Mouse (Mus musculus) kidney, embryonic 15.5 days (tissue): ENCODE measurements at regions not wholly inside any gene's neighbourhood (a gene's known extent, or its start where the extent isn't known, plus 50 kb on each side); places are given as distances from the start of the nearest gene placed in this dataset.

Source experiments
- ATAC-seq: fragments of 200-750 bp; cut with Nextera tagmentation; replicated peaks from 2 replicates; pipeline ENCODE4 v1.8.0; 2017; ENCODE audit warnings: moderate TSS enrichment; ENCODE audit not compliant: low FRiP score
- H3K27ac ChIP-seq: fragments of 300-500 bp; sonication (generic); 2 replicates; pipeline ENCODE4 v1.5.1; 2015; ENCODE audit warnings: mild to moderate bottlenecking, inconsistent platforms
- H3K27me3 ChIP-seq: fragments of 300-500 bp; sonication (generic); 2 replicates; pipeline ENCODE4 v1.6.1; 2015; ENCODE audit warnings: inconsistent platforms
- H3K36me3 ChIP-seq: fragments of 300-500 bp; sonication (generic); 2 replicates; pipeline ENCODE4 v1.6.1; 2015; ENCODE audit warnings: inconsistent platforms
- H3K4me1 ChIP-seq: fragments of 300-500 bp; sonication (generic); 2 replicates; pipeline ENCODE4 v1.6.1; 2015; ENCODE audit warnings: inconsistent platforms
- H3K4me2 ChIP-seq: fragments of 300-500 bp; sonication (generic); 2 replicates; pipeline ENCODE4 v1.6.1; 2015; ENCODE audit warnings: moderate library complexity, mild to moderate bottlenecking, inconsistent platforms
- H3K4me3 ChIP-seq: fragments of 300-500 bp; sonication (generic); replicated peaks from 2 replicates; pipeline ENCODE4 v1.5.1; 2015; ENCODE audit warnings: mild to moderate bottlenecking, inconsistent platforms
- H3K9ac ChIP-seq: fragments of 300-500 bp; sonication (generic); 2 replicates; pipeline ENCODE4 v1.6.1; 2015; ENCODE audit warnings: mild to moderate bottlenecking, inconsistent platforms
- H3K9me3 ChIP-seq: fragments of 300-500 bp; sonication (generic); replicated peaks from 2 replicates; pipeline ENCODE4 v1.6.1; 2016; ENCODE audit warnings: inconsistent platforms
- WGBS: fragments of 180-500 bp; shearing (Covaris S2); methylation state at CpG from one replicate; pipeline ENCODE4 v1.1.7; 2015; ENCODE audit warnings: mixed read lengths; 5-methylcytosine and 5-hydroxymethylcytosine counted together

DNA sequence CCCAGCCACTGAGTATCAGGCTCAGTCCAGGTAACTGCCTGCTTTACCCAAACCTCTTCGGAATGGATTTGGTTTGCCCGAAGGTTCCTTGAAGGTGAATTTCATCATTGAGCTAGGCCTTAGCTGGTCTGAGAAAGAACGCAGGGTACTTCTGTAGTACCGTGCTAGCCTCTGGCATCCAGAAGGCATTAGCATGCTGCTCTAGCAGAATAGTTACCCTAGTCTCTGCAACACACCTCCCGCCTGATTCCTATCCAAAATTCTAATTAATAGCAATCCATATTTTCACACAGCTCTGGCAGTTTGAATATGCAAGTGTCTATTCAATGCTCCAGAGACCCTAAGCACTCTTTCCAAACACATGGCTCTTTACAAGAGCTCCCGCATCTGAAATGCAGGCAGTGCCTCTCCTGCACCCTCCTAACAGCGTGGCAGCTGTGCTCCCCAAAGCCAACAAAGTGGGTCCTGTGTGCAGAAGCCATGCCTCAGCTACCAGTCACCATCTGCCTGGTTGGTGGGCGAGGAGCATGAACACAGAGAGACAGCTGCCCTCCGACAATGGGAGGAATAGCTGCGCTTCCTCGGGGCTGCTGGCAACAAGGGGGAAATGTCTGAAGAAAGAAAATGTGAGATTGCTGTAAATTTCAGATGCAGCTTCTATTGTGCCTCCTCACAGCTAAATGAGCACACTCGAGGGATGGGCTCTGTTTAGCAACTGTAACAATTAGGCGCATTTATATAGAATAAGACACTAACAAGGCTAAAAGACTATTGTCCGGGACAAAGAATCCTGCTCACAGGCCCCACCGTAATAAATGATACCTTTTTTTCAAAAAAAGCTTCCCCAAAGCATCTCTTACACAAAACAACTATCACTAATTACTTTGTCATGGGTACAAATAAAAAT, 198.6 kb downstream of the Sp3 start:
- H3K27me3 ChIP-seq = no peaks in the 10 kb centered on the region
- no peak overlapping the region for H3K9ac ChIP-seq
- no peak overlapping the region for H3K4me3 ChIP-seq
- no peak overlapping the region for H3K27ac ChIP-seq
- H3K9me3 ChIP-seq = no peaks in the 10 kb centered on the region
- no peak for ATAC-seq
- no peaks in the 10 kb centered on the region for H3K36me3 ChIP-seq
- 86% methylated on average over 15 of the region's 15 CpGs for whole genome bisulfite sequencing
- no peak overlapping the region for H3K4me2 ChIP-seq
- no peaks in the 10 kb centered on the region for H3K4me1 ChIP-seq

DNA sequence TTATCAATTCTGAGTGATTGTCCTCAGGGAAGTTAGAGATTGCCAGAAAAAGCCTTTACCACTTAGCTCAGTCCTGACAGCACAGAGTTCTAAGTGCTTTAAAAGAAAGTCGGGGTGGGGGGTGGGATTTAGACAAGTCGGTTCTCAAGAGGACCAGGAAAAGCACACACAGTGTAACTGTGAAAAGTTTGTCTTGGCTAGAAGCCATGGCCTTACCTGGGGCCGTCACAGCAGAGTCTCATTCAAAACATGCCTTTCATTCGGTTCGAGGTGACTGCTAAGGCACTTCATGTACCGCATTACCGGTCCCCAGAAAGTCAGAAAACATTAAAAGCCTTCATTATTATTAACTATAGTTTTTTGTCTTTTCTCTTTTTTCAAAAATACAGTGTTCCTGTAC, 197.9 kb downstream of the Sp3 start:
- Histone ChIP-seq H3K27ac (no peak overlapping the region), H3K4me2 (no peak overlapping the region)
- no peak for ATAC-seq

DNA sequence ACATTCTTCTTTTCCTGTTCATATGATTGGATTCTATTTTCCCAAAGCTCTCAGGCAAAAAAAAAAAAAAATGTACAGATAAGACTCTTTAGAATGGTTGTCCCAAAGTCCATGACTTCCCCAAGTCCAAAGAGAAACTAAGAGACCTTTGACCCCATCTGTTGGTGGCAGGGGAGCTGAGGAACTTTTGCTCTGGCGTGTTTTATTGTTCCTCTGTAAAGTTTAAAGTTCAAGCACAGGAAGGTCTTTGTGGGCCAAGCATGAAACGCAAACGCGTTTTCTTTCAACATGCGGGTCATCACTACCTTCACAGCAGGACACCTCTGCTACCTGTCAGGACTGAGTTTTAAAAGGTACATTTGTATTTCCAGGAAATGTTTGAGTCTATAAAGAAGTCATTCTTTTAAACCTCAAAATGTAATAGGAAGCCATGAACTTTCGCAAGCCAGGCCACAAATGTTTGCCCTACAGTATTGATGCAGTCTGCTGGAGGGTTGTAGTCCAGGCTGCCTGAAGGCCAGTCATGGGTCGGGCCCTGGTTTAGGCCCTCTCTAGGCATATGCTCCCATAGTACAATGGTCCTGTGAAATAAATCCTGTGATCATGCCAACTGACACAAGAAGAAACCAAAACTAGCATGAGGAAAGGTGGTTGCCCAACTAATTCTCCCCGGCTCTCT, 194.7 kb downstream of the Sp3 start:
- Histone ChIP-seq H3K9ac (no peak overlapping the region), H3K4me2 (no peak overlapping the region), H3K4me1 (no peaks in the 10 kb centered on the region), H3K4me3 (no peak overlapping the region), H3K9me3 (no peaks in the 10 kb centered on the region), H3K27ac (no peak overlapping the region), H3K27me3 (no peaks in the 10 kb centered on the region), H3K36me3 (no peaks in the 10 kb centered on the region)
- no peak for ATAC-seq
- WGBS = 81% methylated on average over 8 of the region's 8 CpGs

More for the DNA sequence above, 197.9 kb downstream of the Sp3 start:
- Histone ChIP-seq H3K9me3 (no peaks in the 10 kb centered on the region), H3K27me3 (no peaks in the 10 kb centered on the region), H3K9ac (no peak overlapping the region), H3K4me1 (no peaks in the 10 kb centered on the region), H3K4me3 (no peak overlapping the region), H3K36me3 (no peaks in the 10 kb centered on the region)
- 51% methylated on average over 7 of the region's 7 CpGs for WGBS

DNA sequence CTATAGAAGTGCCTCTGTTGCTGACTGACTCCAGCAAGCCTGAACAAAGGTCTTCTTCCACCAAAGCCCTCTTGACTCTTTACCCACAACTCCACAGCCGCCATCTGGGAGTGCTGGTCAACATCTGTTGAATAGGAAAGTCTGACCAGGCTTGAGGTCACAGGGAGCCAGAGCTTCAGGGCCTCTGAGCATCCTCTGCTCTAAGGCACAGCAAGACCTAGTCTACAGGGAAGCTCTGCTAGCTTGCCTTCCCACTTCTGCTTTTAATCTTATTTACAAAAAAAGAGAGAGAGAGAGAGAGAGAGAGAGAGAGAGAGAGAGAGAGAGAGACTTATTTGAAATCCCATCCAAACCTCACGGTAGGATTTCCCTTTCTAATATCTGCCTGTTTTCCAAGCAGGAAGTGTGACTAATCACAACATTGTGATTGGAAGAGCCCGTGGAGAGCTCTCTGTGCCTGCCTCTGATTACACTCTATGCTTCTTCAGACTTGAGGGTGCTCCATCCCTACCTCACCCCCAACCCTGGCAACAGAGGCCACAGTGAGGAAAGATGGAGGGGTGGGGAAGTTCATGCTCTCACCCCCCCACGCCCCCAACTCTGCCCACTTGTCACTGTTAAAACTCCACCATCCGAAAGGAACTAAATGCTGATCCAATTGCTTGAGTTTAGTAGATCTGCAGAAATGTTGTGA, 194.1 kb downstream of the Sp3 start:
- no peak overlapping the region for H3K27ac ChIP-seq

DNA sequence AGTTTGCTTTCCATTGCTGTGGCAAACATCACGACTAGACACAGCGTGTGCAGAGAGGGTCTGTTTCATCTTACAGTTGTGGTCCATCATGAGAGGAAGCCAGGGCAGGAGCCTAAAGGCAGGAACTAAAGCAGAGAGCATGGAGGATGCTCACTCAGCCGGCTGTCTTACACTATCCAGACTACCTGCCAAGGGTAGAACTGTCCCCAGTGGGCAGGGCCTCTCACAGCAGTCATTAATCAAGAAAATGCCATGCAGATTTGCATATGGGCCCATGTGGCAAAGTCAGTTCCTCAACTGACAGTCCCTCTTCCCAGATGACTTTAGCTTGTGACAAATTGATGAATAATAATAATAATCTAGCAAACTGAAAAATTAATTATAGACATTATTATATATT, 192.6 kb downstream of the Sp3 start:
- no peaks in the 10 kb centered on the region for H3K27me3 ChIP-seq
- H3K4me1 ChIP-seq = no peaks in the 10 kb centered on the region
- no peak for ATAC-seq
- no peak overlapping the region for H3K4me3 ChIP-seq
- no peaks in the 10 kb centered on the region for H3K9me3 ChIP-seq
- no peaks in the 10 kb centered on the region for H3K36me3 ChIP-seq
- no peak overlapping the region for H3K27ac ChIP-seq
- H3K9ac ChIP-seq = no peak overlapping the region
- 79% methylated on average over 3 of the region's 3 CpGs for WGBS
- H3K4me2 ChIP-seq = no peak overlapping the region

More for the DNA sequence above, 194.1 kb downstream of the Sp3 start:
- H3K4me1 ChIP-seq = no peaks in the 10 kb centered on the region
- H3K4me3 ChIP-seq = no peak overlapping the region
- H3K9ac ChIP-seq = no peak overlapping the region
- no peaks in the 10 kb centered on the region for H3K27me3 ChIP-seq
- no peak for ATAC-seq
- no peaks in the 10 kb centered on the region for H3K9me3 ChIP-seq
- no peak overlapping the region for H3K4me2 ChIP-seq
- no peaks in the 10 kb centered on the region for H3K36me3 ChIP-seq
- WGBS = 59% methylated on average over 5 of the region's 5 CpGs

DNA sequence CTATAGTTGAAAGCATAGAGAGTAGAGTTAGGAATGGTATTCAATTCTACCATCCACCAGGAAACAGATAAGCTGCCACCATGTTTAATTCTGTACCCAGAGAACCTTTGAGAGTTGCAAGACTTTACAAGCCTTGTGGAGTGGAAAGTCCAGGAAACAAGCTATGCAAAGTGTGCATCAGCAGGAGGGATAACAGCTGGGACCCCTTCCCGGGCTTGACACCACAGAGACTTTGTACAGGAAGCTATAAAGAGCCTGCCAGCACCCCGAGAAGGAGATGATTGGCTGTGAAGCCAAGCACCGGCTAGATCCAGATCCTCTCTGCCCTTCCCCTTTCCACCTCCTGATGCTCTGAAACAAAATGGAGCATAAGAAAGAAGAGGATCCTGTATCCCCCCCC, 188.8 kb downstream of the Sp3 start:
- WGBS = 28% methylated on average over 3 of the region's 3 CpGs
- H3K9ac ChIP-seq = no peak overlapping the region

DNA sequence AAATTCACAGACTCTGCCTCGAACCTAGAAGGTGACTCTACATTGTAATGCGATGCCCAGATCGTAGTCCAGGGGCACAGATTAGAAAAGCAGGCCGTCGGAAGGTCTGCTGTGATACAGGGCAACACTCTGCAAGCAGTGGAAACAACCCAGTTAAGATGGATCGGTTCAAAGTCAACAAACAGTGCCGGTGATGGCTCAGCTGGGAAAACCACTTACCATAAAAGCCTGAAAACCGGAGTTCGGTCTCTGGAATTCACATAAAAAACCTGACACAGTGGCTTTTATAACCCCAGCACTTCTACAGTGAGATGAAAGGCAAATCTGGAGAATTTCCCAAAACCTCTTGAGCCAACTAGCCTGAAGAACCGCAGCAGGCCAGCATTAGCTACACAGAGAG, 186.8 kb downstream of the Sp3 start:
- Histone ChIP-seq H3K4me1 (no peaks in the 10 kb centered on the region), H3K9ac (no peak overlapping the region), H3K27ac (no peak overlapping the region), H3K4me2 (no peak overlapping the region), H3K9me3 (no peaks in the 10 kb centered on the region), H3K36me3 (no peaks in the 10 kb centered on the region), H3K4me3 (no peak overlapping the region), H3K27me3 (no peaks in the 10 kb centered on the region)
- ATAC-seq = no peak
- 23% methylated on average over 10 of the region's 10 CpGs for WGBS

More for the DNA sequence above, 188.8 kb downstream of the Sp3 start:
- Histone ChIP-seq H3K27me3 (no peaks in the 10 kb centered on the region), H3K4me2 (no peak overlapping the region), H3K4me3 (no peak overlapping the region), H3K36me3 (no peaks in the 10 kb centered on the region), H3K4me1 (no peaks in the 10 kb centered on the region), H3K27ac (no peak overlapping the region), H3K9me3 (no peaks in the 10 kb centered on the region)
- ATAC-seq = no peak

DNA sequence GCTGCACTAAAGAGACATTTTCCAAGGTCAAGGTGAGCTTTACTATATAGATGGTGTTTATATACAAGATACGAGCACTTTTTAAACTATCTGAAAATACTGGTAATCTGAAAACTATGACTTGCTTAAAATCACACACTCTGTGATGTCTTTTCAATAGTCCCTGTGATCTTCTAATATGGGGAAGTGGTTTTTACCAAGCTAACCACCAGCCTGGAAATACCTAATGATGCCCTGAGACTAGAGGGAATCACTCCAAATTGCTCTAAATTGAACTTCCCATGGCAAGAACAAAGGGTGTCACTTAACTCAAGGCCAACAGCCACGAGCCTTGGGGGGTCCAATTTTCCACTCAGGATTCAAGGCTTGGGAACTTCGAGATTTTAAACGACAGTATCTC, 185.7 kb downstream of the Sp3 start:
- Histone ChIP-seq H3K4me1 (no peaks in the 10 kb centered on the region), H3K9me3 (no peaks in the 10 kb centered on the region), H3K4me3 (no peak overlapping the region), H3K27ac (no peak overlapping the region), H3K36me3 (no peaks in the 10 kb centered on the region), H3K9ac (no peak overlapping the region), H3K27me3 (no peaks in the 10 kb centered on the region), H3K4me2 (no peak overlapping the region)
- 65% methylated on average over 4 of the region's 4 CpGs for WGBS
- ATAC-seq = no peak

DNA sequence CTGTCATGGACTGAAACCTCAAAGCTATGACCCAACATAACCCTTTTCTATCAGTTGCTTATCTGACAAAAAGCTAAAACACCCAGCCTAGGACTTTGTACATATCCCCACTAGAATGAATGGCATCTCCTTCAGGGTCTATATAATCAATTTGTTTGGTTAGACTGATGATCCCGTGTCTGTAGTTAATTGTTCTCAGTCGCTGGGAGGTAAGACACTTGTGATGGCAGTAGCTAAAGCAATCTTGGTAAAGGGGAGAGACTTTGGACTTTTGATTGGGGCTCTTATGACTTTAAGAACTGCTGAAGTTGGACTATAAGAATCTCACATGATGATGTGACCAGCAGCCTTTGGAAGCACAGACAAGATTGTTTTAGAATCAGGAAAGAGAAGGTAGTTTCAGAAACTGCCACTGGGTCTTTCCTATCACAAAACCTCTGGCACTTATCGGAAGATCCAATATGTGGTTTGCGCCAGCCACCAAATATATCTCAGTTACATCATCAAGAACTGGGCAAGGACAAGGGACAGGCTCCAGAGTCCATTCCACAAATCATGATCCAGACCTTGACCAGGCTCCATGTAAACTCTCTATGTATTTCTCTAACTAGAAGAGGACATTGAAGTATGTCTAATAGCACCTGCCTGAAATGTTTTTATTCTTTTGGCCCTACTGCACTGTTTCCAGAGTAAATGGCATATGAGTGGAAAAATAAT, 183.1 kb downstream of the Sp3 start:
- Histone ChIP-seq H3K4me3 (no peak overlapping the region), H3K4me2 (no peak overlapping the region), H3K4me1 (no peaks in the 10 kb centered on the region), H3K36me3 (no peaks in the 10 kb centered on the region), H3K9ac (no peak overlapping the region), H3K9me3 (no peaks in the 10 kb centered on the region), H3K27ac (no peak overlapping the region), H3K27me3 (no peaks in the 10 kb centered on the region)
- no peak for ATAC-seq
- WGBS = 83% methylated on average over 4 of the region's 4 CpGs

DNA sequence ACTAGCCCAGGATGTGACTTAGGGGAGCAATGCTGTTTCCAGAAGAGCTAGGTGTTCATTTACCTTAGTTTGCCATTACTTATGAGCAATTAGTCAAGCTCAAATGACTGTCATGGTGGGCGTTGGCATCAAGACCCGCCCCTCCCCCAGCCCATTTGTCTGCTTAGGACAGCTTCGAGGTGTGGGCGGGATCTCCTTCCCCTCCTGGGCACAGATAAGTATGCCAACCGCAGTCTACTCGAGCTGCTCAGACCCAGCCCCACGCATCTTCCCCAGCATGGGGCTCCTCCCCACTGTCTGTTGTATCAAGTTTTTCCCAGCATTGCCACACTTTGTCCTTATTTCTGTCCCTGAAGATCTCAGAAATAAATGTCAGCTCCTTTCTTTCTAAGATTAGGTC, 179.6 kb downstream of the Sp3 start:
- no peak; the same call in 1 of the 2 replicates for ATAC-seq
- no peaks in the 10 kb centered on the region for H3K9me3 ChIP-seq
- H3K4me2 ChIP-seq = no peak overlapping the region
- H3K9ac ChIP-seq = no peak overlapping the region
- H3K4me3 ChIP-seq = no peak overlapping the region
- no peaks in the 10 kb centered on the region for H3K36me3 ChIP-seq
- 63% methylated on average over 7 of the region's 7 CpGs for WGBS
- H3K27ac ChIP-seq = no peak overlapping the region
- H3K27me3 ChIP-seq = no peaks in the 10 kb centered on the region
- no peaks in the 10 kb centered on the region for H3K4me1 ChIP-seq

DNA sequence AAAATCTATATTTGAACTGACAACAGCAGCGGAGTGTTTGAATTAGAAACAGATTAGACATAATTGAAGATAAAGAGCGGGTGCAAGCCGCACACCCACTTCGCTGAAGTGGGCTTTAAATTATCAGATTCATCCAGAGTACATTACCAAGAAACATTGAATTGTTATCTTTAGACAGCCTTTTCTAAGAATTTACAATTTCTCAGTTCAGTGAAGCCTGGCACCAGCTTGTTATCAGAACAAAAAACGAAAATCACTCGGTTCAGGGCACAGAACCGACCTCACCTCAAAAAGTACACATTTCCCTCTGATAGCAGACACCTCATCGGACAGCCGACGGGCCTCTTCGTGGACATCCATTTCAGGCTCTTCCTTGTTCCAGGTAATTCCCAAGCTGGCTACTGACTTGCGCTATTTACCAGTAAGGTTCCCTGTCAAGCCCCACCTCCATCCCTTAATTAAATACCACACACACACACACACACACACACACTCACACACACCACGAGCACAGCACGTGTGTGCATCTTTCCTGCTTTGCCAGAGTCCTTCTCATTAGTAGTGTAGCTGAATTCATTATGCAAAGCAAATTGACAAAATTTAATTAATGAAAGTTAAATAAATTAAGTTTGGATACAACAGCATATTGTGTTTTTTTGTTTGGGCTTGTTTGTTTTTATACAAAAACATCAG, 166.8 kb downstream of the Sp3 start:
- no peak for ATAC-seq
- H3K4me3 ChIP-seq = no peak overlapping the region
- H3K27me3 ChIP-seq = peaks cover 26% of the 10 kb centered on the region
- H3K9me3 ChIP-seq = 0 out of 2 replicates have a peak, but pooled peaks cover 7% of the 10 kb centered on the region
- H3K4me2 ChIP-seq = no peak overlapping the region
- 47% methylated on average over 14 of the region's 14 CpGs for WGBS
- no peak overlapping the region for H3K9ac ChIP-seq
- H3K27ac ChIP-seq = no peak overlapping the region
- no peaks in the 10 kb centered on the region for H3K36me3 ChIP-seq
- H3K4me1 ChIP-seq = peaks cover 8% of the 10 kb centered on the region; the same call in 1 of the 2 replicates
